Mouse (Mus musculus) liver, adult 2 months (tissue): ENCODE results near the gene Barx1. TPM values are rescaled to one million over a fixed set of nuclear protein-coding genes. Genes with fewer than 3 reads are reported as not detected.

ENCODE experiments used
- DNase-seq: peaks from one replicate; pipeline ENCODE4 v3.0.0-alpha.2; 2011; ENCODE audit warnings: low read depth, low spot score; ENCODE audit errors: extremely low read depth
- H3K27ac ChIP-seq: fragments of 200-500 bp; replicated peaks from 2 replicates; pipeline ENCODE4 v1.5.1; 2012; ENCODE audit warnings: low read depth, mild to moderate bottlenecking, control low read depth, inconsistent platforms, low read length; ENCODE audit not compliant: insufficient read depth
- H3K27me3 ChIP-seq: fragments of 200-500 bp; 2 replicates; pipeline ENCODE4 v1.6.1; 2012; ENCODE audit warnings: mild to moderate bottlenecking, moderate library complexity, low read length, inconsistent platforms; ENCODE audit not compliant: control insufficient read depth, insufficient read depth
- H3K36me3 ChIP-seq: fragments of 200-500 bp; 2 replicates; pipeline ENCODE4 v1.6.1; 2012; ENCODE audit warnings: low read length, inconsistent platforms; ENCODE audit not compliant: control insufficient read depth, insufficient read depth
- H3K4me1 ChIP-seq: fragments of 200-500 bp; 2 replicates; pipeline ENCODE4 v1.6.1; 2011; ENCODE audit warnings: low read length; ENCODE audit not compliant: control insufficient read depth, insufficient read depth
- H3K4me3 ChIP-seq: fragments of 200-500 bp; 2 replicates; pipeline ENCODE4 v1.5.1; 2011; ENCODE audit warnings: low read depth, mild to moderate bottlenecking, control low read depth, low read length, moderate library complexity; ENCODE audit not compliant: insufficient read depth
- H3K79me2 ChIP-seq: fragments of 200-500 bp; 2 replicates; pipeline ENCODE4 v1.6.1; 2012; ENCODE audit warnings: inconsistent platforms, mild to moderate bottlenecking, low read length, moderate library complexity; ENCODE audit not compliant: control insufficient read depth, insufficient read depth
- H3K9ac ChIP-seq: fragments of 200-500 bp; 2 replicates; pipeline ENCODE4 v1.6.1; 2012; ENCODE audit warnings: low read depth, mild to moderate bottlenecking, control low read depth, inconsistent platforms, low read length
- CTCF ChIP-seq: fragments of 200-500 bp; IDR thresholded peaks from 2 replicates; pipeline ENCODE4 v1.5.1; 2011; ENCODE audit warnings: low read depth, low read length, control low read depth
- POLR2A ChIP-seq: fragments of 200-500 bp; IDR thresholded peaks from 2 replicates; pipeline ENCODE4 v1.6.1; 2011; ENCODE audit warnings: low read length, control low read depth; ENCODE audit not compliant: insufficient read depth; ENCODE audit errors: extremely low read depth
- WGBS: fragments of 180-500 bp; shearing (Covaris S2); methylation state at CpG from one replicate; pipeline ENCODE4 v1.1.7; 2018; 5-methylcytosine and 5-hydroxymethylcytosine counted together
- polyA plus RNA-seq: library from polyadenylated mRNA; depleted of rRNA; stranded (reverse); fragments of >200 nt; gene quantifications from 2 replicates; pipeline ENCODE4 v1.2.3, GENCODE M21; 2012
- total RNA-seq: library from RNA; depleted of rRNA; stranded (reverse); fragments of >200 nt; gene quantifications from 2 replicates; pipeline ENCODE4 v1.2.3, GENCODE M21; 2014

Barx1 gene
- total and polyA plus RNA-seq, 2 experiments = not detected

DNA sequence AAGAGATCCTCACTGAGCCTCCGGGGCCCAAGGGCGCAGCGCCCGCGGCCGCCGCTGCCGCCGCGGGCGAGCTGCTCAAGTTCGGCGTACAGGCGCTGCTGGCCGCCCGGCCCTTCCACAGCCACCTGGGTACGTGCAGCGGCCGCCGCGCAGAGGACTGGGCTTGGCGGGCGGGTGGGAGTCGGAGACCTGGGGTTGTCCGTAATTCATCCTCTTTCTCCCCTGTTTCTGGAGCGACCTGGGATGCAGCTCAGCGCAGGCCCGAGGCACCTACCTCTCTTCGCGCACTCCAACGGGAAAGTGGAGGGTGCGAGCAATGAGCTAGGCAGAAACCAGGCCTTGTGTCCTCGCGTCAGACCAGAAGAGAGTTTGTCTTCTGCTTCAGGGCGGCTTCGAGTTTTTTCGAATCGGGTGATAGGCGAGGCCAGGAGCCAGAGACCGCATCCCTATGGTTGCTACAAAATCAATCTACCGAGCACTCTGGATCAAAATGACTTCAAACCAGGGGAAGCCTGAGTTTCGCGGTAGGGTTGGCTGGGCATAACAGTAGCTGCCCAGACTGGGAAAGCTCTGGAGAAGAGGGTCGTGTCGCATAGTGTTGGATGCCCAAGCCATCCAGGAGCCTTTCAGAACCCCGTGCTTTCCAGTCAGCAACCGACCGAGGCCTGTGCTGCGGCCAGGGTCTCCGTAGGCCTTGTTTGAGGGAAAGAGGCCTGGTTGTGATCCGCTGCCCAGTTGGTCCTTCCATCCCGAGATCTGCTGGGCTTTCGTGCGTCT lies 601 bp downstream of the Barx1 start:
- Histone ChIP-seq H3K4me1 (peaks cover 2% of the 10 kb centered on the region; the same call in 1 of the 2 replicates), H3K9ac (no peak overlapping the region), H3K79me2 (no peaks in the 10 kb centered on the region), H3K27ac (no peak overlapping the region), H3K27me3 (peaks cover 41% of the 10 kb centered on the region), H3K4me3 (no peak overlapping the region), H3K36me3 (no peaks in the 10 kb centered on the region)
- TF ChIP-seq POLR2A (no peak), CTCF (no peak)
- 7% methylated on average over 54 of the region's 54 CpGs for WGBS
- no peak for DNase-seq

DNA sequence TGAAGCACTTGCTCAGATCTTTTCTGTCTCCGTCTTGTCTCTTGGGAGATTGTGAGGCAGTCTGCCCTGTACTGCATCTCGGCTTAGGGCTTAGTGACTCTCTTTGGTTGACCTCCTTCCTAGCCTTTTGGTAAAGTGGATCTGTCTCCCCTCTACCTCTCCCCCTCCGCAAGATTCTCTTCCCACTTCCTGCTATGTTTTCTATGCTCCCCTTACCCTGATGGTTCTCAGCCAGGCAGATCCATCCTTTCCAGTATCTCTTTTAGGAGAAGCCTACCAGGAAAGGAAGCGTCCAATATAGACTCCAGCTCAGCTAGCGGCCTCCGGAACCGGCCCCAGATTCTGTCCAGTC lies 1.2 kb downstream of the Barx1 start:
- 21% methylated on average over 7 of the region's 7 CpGs for WGBS

DNA sequence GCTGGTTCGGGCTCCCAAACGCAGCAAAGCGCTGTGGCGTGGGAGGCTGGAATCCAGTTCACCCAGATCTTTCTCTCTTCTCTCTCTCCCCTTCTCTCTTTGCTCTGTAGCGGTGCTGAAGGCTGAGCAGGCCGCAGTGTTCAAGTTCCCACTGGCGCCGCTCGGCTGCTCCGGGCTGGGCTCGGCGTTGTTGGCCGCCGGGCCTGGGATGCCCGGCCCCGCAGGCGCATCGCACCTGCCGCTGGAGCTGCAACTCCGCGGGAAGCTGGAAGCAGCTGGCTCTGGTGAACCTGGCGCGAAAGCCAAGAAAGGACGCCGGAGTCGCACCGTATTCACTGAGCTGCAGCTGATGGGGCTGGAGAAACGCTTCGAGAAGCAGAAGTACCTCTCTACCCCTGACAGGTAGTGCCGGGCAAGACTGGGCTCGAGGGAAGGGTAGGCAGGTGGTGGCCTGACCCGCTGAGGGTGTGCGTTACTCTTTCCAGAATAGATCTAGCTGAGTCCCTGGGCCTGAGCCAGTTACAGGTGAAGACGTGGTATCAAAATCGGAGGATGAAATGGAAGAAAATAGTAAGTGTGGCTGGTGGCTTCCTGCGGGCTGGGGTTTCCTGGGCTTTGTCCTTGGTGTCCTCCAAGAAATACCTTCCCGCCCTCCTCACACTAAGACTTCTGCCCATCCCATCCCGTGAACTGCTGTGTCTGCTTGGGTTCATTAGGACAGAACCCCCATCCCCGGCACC lies 2.3 kb downstream of the Barx1 start:
- peaks cover 7% of the 10 kb centered on the region; the same call in 1 of the 2 replicates for H3K4me1 ChIP-seq
- H3K36me3 ChIP-seq = no peaks in the 10 kb centered on the region
- H3K4me3 ChIP-seq = no peak overlapping the region
- H3K79me2 ChIP-seq = no peaks in the 10 kb centered on the region
- no peak overlapping the region for H3K27ac ChIP-seq
- no peak for DNase-seq
- no peak overlapping the region for H3K9ac ChIP-seq
- TF ChIP-seq POLR2A (no peak), CTCF (no peak)
- 6% methylated on average over 39 of the region's 39 CpGs for WGBS
- H3K27me3 ChIP-seq = peaks cover 47% of the 10 kb centered on the region

More for the DNA sequence above, 1.2 kb downstream of the Barx1 start:
- DNase-seq = no peak
- Histone ChIP-seq H3K4me3 (no peak overlapping the region), H3K4me1 (peaks cover 2% of the 10 kb centered on the region; the same call in 1 of the 2 replicates), H3K27me3 (peaks cover 42% of the 10 kb centered on the region), H3K9ac (no peak overlapping the region), H3K27ac (no peak overlapping the region), H3K79me2 (no peaks in the 10 kb centered on the region), H3K36me3 (no peaks in the 10 kb centered on the region)
- TF ChIP-seq CTCF = no peak
- no peak for TF ChIP-seq POLR2A

DNA sequence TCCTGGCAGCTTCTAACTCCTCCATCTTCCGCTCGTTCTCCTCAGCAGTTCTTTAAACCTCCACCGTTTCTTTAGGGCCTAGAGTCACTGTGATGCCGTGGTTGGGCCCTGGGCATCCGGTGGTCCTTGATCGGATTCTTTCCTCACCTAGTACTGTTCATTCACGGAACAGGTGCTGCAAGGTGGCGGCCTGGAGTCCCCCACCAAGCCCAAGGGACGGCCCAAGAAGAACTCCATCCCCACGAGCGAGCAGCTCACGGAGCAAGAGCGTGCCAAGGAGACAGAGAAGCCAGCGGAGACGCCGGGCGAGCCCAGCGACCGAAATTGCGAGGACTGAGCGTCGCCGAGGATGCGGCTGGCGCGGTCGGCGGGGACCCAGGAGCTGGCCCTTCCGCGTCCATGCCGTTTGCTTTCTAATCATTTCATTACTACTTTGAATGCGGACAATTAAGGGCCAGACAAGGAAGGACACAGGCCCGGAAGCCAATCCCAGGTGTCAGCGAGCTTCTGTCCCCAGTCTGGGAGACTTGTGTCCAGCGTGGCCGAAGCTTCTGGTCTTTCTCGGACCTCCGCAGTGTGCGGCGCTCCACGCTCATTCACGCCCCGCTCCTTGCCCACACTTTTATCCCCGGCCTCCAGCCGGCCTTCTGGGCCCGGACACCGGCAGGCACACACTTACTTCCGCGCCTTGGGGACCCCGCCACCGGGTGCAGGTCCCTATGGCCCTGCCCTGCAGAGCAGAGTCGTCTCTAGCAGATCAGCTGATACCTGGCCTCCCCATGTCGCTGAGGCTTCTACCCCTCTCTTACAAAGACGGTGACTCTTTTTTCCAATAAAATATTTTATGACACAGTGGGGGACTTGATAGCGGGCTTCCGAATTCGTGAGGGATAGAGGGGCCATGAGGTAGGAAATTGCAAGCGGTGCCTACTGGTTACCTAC lies 3.1 kb downstream of the Barx1 start:
- Histone ChIP-seq H3K4me3 (no peak overlapping the region), H3K27me3 (peaks cover 48% of the 10 kb centered on the region)
- 5% methylated on average over 58 of the region's 58 CpGs for WGBS

DNA sequence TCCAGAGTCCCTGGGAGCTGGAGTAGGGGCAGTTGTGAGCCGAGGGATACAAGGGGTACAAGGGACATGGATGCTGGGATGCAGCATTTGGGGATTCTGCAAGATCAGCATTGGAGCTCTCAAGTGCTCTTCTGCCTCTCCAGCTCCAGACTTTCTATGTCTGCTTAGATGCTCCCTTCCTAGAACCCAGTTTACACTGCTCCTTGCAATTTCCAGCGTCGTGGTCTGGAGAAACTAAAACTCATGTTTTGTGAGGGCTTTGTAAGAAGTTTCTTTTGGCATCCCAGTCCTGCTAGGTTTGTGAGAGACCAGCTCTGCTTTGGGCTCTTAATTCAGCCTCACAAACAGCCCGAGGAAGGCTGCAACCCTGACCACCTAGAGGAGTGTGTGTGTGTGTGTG lies 4.7 kb downstream of the Barx1 start:
- H3K79me2 ChIP-seq = no peaks in the 10 kb centered on the region
- DNase-seq = no peak
- H3K9ac ChIP-seq = no peak overlapping the region
- H3K4me1 ChIP-seq = peaks cover 7% of the 10 kb centered on the region; the same call in 1 of the 2 replicates
- 12% methylated on average over 4 of the region's 4 CpGs for WGBS
- peaks cover 43% of the 10 kb centered on the region for H3K27me3 ChIP-seq
- H3K4me3 ChIP-seq = no peak overlapping the region
- TF ChIP-seq POLR2A (no peak), CTCF (no peak)
- no peak overlapping the region for H3K27ac ChIP-seq
- no peaks in the 10 kb centered on the region for H3K36me3 ChIP-seq

More for the DNA sequence above, 3.1 kb downstream of the Barx1 start:
- Histone ChIP-seq H3K36me3 (no peaks in the 10 kb centered on the region), H3K9ac (no peak overlapping the region), H3K27ac (no peak overlapping the region), H3K79me2 (no peaks in the 10 kb centered on the region), H3K4me1 (peaks cover 7% of the 10 kb centered on the region; the same call in 1 of the 2 replicates)
- no peak for DNase-seq
- TF ChIP-seq CTCF (no peak), POLR2A (no peak)
